Mouse (Mus musculus) intestine, embryonic 14.5 days (tissue): Measurements from ENCODE around the gene Strada. TPM values are rescaled to one million over a fixed set of nuclear protein-coding genes. Genes with fewer than 3 reads are reported as not detected.

Source experiments
- ATAC-seq: fragments of 200-750 bp; cut with Nextera tagmentation; replicated peaks from 2 replicates; pipeline ENCODE4 v1.8.0; 2017; ENCODE audit warnings: low read depth, moderate number of reproducible peaks, moderate TSS enrichment, moderate library complexity; ENCODE audit not compliant: low FRiP score, low TSS enrichment
- DNase-seq: peaks from one replicate; pipeline ENCODE4 v3.0.0-alpha.2; 2018; ENCODE audit warnings: low spot score
- H3K27ac ChIP-seq: fragments of 300-500 bp; sonication (generic); 2 replicates; pipeline ENCODE4 v1.5.1; 2014; ENCODE audit warnings: low read depth, mild to moderate bottlenecking, control low read depth
- H3K27me3 ChIP-seq: fragments of 300-500 bp; sonication (generic); replicated peaks from 2 replicates; pipeline ENCODE4 v1.6.1; 2014; ENCODE audit warnings: low read length, control low read depth; ENCODE audit not compliant: control insufficient read depth, insufficient read depth
- H3K36me3 ChIP-seq: fragments of 300-500 bp; sonication (generic); 2 replicates; pipeline ENCODE4 v1.6.1; 2014; ENCODE audit warnings: low read length, control low read depth; ENCODE audit not compliant: control insufficient read depth, insufficient read depth
- H3K4me1 ChIP-seq: fragments of 300-500 bp; sonication (generic); replicated peaks from 2 replicates; pipeline ENCODE4 v1.6.1; 2014; ENCODE audit warnings: low read length, control low read depth, mixed read lengths; ENCODE audit not compliant: control insufficient read depth, insufficient read depth
- H3K4me2 ChIP-seq: fragments of 300-500 bp; sonication (generic); 2 replicates; pipeline ENCODE4 v1.6.1; 2014; ENCODE audit warnings: low read length
- H3K4me3 ChIP-seq: fragments of 300-500 bp; sonication (generic); 2 replicates; pipeline ENCODE4 v1.5.1; 2014; ENCODE audit warnings: low read depth, low read length, control low read depth, mixed read lengths
- H3K9ac ChIP-seq: fragments of 300-500 bp; sonication (generic); 2 replicates; pipeline ENCODE4 v1.6.1; 2014; ENCODE audit warnings: mild to moderate bottlenecking, low read length
- H3K9me3 ChIP-seq: fragments of 300-500 bp; sonication (generic); 2 replicates; pipeline ENCODE4 v1.6.1; 2016; ENCODE audit warnings: low read length, control low read depth; ENCODE audit not compliant: control insufficient read depth
- WGBS: fragments of 180-500 bp; shearing (Covaris S2); extraction: QIAGEN DNeasy Blood & Tissue Kit; methylation state at CpG from one replicate; pipeline ENCODE4 v1.1.7; 2014; 5-methylcytosine and 5-hydroxymethylcytosine counted together
- polyA plus RNA-seq: library from polyadenylated mRNA; unstranded; fragments of >200 nt; fragmentation: Nextera tagmentation; extraction: Ambion mirVana; gene quantifications from 2 replicates; pipeline ENCODE4 v1.2.1, GENCODE M21; 2014

The Strada gene
- polyA plus RNA-seq, 1 experiment from 2014 or later, result 20.6 TPM

GRCm38 (mm10) chr11:106155761-106156160 lies 46.2 kb downstream of the Strada start:
- Histone ChIP-seq H3K4me1 (peaks cover 13% of the 10 kb centered on the region), H3K27ac (no peak overlapping the region), H3K36me3 (peaks cover 71% of the 10 kb centered on the region), H3K27me3 (no peaks in the 10 kb centered on the region), H3K4me3 (no peak overlapping the region), H3K4me2 (no peak overlapping the region), H3K9ac (no peak overlapping the region), H3K9me3 (no peaks in the 10 kb centered on the region)
- WGBS, result 37% methylated on average over 3 of the region's 3 CpGs
- DNase-seq (no peak), ATAC-seq (no peak)

DNA sequence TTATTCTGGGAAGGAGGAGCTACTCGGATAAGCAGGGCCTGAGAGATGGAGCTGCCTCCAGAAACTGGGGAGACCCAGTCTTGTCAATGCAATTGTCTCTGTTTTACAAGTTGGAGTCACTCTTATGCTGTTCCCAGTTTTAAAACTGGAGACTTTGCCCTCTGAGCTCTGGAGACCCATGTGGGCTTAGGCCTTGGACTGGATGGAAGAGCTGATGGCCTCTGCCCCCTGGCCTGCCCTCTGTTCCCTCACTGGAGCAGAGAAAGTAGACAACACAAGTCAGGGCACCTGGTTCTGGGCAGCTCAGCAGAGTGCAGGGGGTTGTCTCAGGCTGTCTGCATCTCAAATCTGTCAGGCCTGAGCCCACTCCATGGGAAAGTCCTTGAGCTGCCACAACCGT lies 47.2 kb downstream of the Strada start:
- WGBS, result 69% methylated on average over 2 of the region's 2 CpGs
- DNase-seq, result no peak
- H3K4me1 ChIP-seq, result peaks cover 10% of the 10 kb centered on the region
- no peaks in the 10 kb centered on the region for H3K9me3 ChIP-seq
- H3K9ac ChIP-seq, result no peak overlapping the region
- H3K36me3 ChIP-seq, result peaks cover 80% of the 10 kb centered on the region
- no peaks in the 10 kb centered on the region for H3K27me3 ChIP-seq
- no peak for ATAC-seq
- no peak overlapping the region for H3K4me2 ChIP-seq
- no peak overlapping the region for H3K4me3 ChIP-seq
- H3K27ac ChIP-seq, result no peak overlapping the region

- H3K4me2 ChIP-seq, result no peak overlapping the region
- H3K9ac ChIP-seq, result no peak overlapping the region
- no peaks in the 10 kb centered on the region for H3K27me3 ChIP-seq
- H3K36me3 ChIP-seq, result peaks cover 87% of the 10 kb centered on the region
- 77% methylated on average over 5 of the region's 5 CpGs for WGBS
- DNase-seq (no peak), ATAC-seq (no peak)
- H3K4me3 ChIP-seq, result no peak overlapping the region
- H3K4me1 ChIP-seq, result peaks cover 10% of the 10 kb centered on the region
- H3K9me3 ChIP-seq, result no peaks in the 10 kb centered on the region
- no peak overlapping the region for H3K27ac ChIP-seq
Observed at GRCm38 (mm10) chr11:106154091-106154490, 47.9 kb downstream of the Strada start.

GRCm38 (mm10) chr11:106152132-106152531 lies 49.8 kb downstream of the Strada start:
- H3K9ac ChIP-seq, result no peak overlapping the region
- H3K27ac ChIP-seq, result no peak overlapping the region
- H3K4me2 ChIP-seq, result no peak overlapping the region
- ATAC-seq (no peak), DNase-seq (no peak)
- no peaks in the 10 kb centered on the region for H3K9me3 ChIP-seq
- H3K27me3 ChIP-seq, result no peaks in the 10 kb centered on the region
- peaks cover 94% of the 10 kb centered on the region for H3K36me3 ChIP-seq
- 85% methylated on average over 8 of the region's 8 CpGs for WGBS
- no peak overlapping the region for H3K4me3 ChIP-seq
- H3K4me1 ChIP-seq, result no peaks in the 10 kb centered on the region

- no peaks in the 10 kb centered on the region for H3K4me1 ChIP-seq
- no peak overlapping the region for H3K4me2 ChIP-seq
- 82% methylated on average over 3 of the region's 3 CpGs for WGBS
- no peaks in the 10 kb centered on the region for H3K27me3 ChIP-seq
- H3K27ac ChIP-seq, result no peak overlapping the region
- H3K4me3 ChIP-seq, result no peak overlapping the region
- DNase-seq, result no peak
- no peak for ATAC-seq
- H3K9ac ChIP-seq, result no peak overlapping the region
- peaks cover 91% of the 10 kb centered on the region for H3K36me3 ChIP-seq
- H3K9me3 ChIP-seq, result no peaks in the 10 kb centered on the region
Observed at GRCm38 (mm10) chr11:106151219-106151618, 50.7 kb downstream of the Strada start.

DNA sequence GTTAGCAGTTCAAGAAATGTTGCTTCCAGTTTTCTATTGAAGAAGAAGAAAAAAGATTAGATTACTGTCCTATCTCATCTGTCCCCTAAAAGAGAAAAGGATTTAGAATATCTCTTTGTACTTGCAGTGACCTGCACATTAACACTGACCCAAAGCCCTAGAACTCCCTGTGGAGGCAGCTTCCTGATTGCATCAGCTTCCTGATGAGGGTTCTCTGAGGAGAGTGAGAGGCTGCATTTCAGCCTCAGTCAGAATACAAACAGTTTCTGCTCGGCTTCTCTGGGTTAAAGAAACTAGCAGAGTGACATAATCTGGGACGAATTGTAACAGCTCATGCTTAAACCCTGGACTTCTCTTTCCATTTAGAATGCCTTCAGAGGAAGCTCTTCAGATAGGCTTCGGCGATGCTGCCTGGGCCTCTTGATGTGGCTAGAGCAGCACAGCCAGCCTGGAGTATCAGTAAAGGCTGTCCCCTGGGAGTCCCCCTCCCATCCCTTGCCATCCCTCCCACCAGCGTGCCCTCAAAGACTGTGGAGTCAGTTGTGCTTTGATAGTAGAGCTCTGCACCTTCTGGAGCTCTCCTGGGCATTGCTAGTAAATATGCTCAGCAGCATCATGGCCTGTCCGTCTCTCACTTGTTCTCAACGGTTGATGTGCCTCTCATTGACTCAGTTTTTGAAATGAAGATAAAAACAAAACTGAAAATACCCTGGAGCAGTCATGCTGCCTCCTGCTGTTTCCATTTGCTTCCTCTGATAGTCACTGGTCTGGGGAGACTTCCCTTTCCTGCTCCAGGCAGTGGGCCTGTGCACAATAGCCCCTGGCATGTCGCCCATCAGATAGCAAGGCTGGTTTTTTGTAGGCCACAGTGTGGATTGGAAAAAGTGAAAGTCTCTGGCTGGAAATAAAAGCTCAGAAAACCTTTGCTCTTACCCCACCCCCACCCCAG lies 67.1 kb downstream of the Strada start:
- Histone ChIP-seq H3K4me3 (no peak overlapping the region), H3K9me3 (no peaks in the 10 kb centered on the region), H3K4me2 (peak overlapping the region; percentile 14; the same call in 1 of the 2 replicates), H3K9ac (no peak overlapping the region), H3K36me3 (peaks cover 31% of the 10 kb centered on the region), H3K4me1 (no peaks in the 10 kb centered on the region), H3K27ac (0 out of 2 replicates have a peak overlapping the region, but pooled peaks have one; percentile 29), H3K27me3 (no peaks in the 10 kb centered on the region)
- no peak for DNase-seq
- ATAC-seq, result no peak
- 52% methylated on average over 8 of the region's 8 CpGs for WGBS

DNA sequence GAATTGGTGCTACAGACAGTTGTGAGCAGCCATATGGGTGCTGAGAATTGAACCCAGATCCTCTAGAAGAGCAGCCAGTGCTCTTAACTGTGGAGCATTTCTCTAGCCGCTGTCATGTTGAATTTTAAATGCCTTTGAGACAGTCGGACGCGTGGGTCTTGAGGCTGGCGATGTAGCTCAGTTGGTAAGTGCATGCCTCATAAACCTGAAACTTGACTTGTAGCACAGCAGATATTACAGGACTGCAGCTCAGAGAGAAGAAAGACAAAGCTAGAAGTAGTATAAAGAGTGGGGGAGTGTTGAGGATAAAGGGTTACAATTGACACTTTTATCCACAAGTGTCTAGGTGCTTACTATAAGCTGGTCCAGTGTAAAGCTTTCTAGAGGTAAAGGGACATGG lies 69.5 kb downstream of the Strada start:
- H3K27me3 ChIP-seq, result no peaks in the 10 kb centered on the region
- WGBS, result 91% methylated on average over 5 of the region's 5 CpGs
- ATAC-seq (no peak), DNase-seq (no peak)
- no peak overlapping the region for H3K4me2 ChIP-seq
- no peaks in the 10 kb centered on the region for H3K9me3 ChIP-seq
- no peak overlapping the region for H3K9ac ChIP-seq
- H3K36me3 ChIP-seq, result peaks cover 47% of the 10 kb centered on the region
- no peak overlapping the region for H3K27ac ChIP-seq
- H3K4me1 ChIP-seq, result no peaks in the 10 kb centered on the region
- H3K4me3 ChIP-seq, result no peak overlapping the region

DNA sequence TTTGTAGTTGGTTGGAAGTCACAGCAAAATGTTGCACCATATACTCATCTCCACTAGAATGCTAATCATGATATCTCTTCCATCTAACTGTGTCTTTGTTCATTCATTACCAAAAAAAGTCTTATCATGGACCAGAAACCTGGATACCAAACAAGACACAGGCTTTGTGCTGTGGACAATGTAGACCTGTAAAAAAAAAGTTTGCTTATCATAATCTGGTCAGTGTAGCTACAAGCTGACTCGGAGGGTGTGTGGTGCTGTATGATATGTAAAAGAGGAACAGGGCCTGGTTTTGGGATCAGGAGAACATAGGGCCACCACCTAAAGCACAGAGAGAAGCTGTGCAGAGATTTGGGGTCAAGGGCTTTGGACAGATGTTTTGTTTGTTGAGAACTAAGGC lies 72.5 kb downstream of the Strada start:
- peaks cover 49% of the 10 kb centered on the region for H3K36me3 ChIP-seq
- DNase-seq (no peak), ATAC-seq (no peak)
- WGBS, result 79% methylated on average over 1 of the region's 1 CpGs
- no peak overlapping the region for H3K9ac ChIP-seq
- H3K27ac ChIP-seq, result no peak overlapping the region
- H3K9me3 ChIP-seq, result no peaks in the 10 kb centered on the region
- H3K4me1 ChIP-seq, result no peaks in the 10 kb centered on the region
- H3K4me3 ChIP-seq, result no peak overlapping the region
- no peaks in the 10 kb centered on the region for H3K27me3 ChIP-seq
- no peak overlapping the region for H3K4me2 ChIP-seq
